Mouse (Mus musculus): ENCODE data around the gene Vmn1r83.

Gene Vmn1r83

GRCm38 (mm10) chr7:12329381-12329780, at the start of gene Vmn1r83:
TSS of gene Vmn1r83 (minus strand) at chr7:12329481.
- DNase-seq, result no peak

DNA sequence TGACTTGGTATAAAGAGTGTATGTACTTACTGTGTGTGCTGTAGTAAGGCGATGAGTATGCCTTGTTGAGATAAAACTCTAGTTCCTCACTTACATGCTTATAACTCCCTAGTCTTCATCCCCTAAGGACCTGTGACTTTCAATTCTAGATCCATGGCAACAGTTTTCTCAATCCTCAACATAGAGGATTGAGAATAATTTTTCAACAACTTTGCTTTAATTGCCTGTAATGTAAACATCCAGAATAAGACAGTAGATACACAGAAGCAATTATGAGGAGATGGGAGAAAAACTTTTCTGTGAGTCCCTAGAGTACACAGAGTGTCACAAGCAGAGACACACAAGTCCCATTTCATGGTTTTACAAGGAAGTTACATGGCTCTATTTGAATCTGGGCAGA, 39.9 kb upstream of the Vmn1r83 start, which contains the start of gene Vmn1r84:
Gene Vmn1r84 (minus strand): TSS at position 101 of the 400 bp plus-strand sequence.
- no peak for DNase-seq

DNA sequence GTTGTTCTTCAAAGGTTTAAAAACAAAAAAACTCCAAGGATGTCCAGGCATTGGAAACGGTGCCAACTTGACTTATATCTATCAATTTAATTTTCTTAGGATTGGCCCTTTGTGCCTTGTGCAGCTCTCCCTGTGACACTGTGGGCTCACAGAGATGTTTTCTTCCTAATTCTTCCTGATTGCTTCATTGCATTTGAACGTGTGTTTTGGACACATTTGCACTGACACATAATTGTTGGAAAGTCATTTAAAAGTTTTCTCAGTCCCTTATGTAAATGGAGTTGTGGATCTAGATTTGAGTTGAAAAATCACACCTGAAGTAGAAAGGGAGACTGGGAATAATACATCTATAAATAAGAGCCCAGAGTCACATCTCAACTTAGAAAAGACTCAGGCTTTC, 29.2 kb downstream of the Vmn1r83 start, which contains the start of gene Vmn1r82:
Gene Vmn1r82 (plus strand): TSS at position 301 of the 400 bp plus-strand sequence.
- no peak for DNase-seq

Data from kidney, adult 9 months (tissue).